Mouse (Mus musculus) kidney, postnatal 10 days (tissue): ENCODE data around the gene Dlg2.
"Not testable (repeated sequence)": the region's sequence is repeated elsewhere in the genome, so short reads cannot be mapped to it uniquely, and the experiment has no call there.

ENCODE experiments used
- DNase-seq: peaks from one replicate; pipeline ENCODE4 v3.0.0; 2021; ENCODE audit warnings: mixed read lengths

Gene Dlg2

DNA sequence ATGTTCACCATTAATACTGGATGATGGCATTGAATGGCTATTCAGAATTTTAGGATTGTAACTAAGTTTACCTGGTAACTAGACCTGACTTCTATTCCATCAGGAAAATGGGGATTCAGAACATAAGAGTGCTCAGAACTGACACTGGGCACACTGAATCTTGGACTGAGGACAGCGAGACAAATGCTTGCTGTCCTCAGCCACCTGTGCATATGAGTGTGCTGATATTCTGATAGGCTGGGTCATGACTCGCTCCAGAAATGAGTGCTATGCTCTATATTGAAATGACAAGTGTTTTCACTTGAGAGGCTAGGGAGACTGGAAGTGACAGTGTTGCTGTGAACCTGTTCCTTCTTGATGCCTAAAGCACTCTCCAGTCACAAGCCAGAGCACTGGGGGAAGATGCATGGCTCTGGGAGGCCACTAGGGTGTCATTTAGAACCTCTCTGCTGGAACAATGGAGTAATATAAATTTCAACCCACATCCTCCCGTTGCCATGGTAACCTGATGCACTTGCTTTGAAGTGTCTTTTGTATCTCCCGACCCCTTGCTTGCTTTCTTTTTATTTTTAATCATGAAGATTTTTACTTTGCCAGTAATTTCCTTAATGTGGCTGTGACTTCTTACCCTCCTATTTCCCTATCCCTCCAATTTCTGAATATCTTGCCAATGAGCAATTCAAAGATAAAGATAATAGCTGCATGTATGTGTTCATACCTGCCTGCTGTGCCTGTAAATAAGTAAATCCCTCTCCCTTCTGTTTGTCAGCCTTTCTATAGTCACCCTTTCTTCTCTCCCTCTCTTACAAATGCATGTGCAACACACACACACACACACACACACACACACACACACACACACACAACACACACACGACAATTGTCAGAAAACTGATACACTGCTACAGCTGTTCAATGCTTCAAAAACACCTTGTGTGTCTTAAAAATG is 367.1 kb downstream of the Dlg2 start:
- no peak for DNase-seq

DNA sequence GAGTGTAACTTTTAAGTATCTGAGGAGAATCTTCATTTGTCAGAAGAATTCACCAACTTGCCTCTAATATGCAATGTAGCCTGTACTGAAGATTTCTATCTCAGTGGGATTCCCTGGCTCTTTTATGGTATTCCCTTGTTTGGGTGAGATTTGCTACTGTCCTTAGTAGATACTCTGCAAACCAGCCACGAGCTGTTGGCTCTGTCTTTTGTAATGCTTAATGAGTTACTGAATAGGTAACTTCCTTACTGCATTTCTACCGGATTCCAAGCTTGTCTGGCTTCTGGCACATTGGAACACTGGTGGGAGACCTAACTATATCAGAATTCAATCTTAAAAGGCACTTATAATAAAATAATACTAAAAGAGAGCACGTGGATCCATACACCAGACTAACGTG is 400.3 kb downstream of the Dlg2 start:
- not testable (repeated sequence) for DNase-seq

GRCm38 (mm10) chr7:90882740-90883139 is 406.3 kb downstream of the Dlg2 start:
- DNase-seq: no peak

GRCm38 (mm10) chr7:90886396-90887006 is 410.0 kb downstream of the Dlg2 start:
- no peak for DNase-seq

DNA sequence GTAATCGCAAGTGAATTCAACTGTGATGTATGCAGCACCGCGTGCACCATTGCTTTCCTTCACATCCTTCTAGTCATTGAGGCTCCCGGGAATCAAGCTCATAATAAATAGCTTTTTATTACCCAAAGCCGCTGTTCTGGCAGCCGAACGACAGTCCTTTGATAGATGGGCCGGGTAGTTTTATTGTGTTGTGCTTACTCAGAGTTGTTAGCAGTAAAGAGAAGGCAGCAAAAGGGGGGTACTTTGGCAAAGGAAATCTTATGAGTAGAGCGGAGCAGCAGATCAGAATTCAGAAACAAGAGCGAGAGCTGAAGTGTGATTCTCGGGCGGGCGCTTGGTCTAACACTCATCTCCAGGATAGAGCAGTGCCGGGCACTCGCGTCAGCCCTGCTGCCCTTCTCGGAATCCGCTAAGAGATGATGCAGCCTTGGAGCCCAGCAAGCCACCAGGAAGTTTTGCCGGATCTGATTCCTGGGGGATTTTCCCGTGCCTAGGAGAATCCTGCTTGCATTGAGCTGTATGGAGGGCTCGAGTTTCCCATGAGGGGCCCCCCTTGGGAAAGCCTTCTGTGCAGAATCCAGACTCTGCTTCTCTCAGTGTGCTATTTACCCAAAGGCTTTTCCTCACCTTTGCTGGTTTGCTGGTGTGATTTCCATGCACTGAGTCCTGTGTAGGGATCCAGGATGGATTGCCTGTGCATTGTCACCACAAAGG is 410.7 kb downstream of the Dlg2 start:
- peak; percentile 6 for DNase-seq

DNA sequence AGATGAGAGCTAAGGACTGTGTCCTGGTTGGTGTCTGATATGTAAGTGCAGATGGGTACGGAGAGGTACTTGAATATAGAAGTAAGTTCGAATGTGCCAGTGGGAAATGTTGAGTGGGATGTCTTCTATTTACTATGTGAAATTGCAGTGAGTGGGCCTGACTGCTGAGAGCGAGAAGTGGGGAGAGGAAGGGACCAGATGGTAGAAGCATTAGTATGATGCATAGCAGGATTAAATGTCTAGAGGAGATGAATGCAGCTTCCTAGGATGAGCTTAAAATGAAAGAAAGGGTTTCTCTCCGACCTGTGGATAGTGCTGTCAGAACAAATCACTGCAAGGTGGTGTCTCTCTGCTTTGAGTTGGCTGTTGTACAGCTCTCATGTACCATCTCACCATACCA is 451.0 kb downstream of the Dlg2 start:
- DNase-seq: no peak

GRCm38 (mm10) chr7:90940726-90941125 is 464.3 kb downstream of the Dlg2 start:
- no peak for DNase-seq

GRCm38 (mm10) chr7:90947073-90947472 is 470.6 kb downstream of the Dlg2 start:
- no peak for DNase-seq

DNA sequence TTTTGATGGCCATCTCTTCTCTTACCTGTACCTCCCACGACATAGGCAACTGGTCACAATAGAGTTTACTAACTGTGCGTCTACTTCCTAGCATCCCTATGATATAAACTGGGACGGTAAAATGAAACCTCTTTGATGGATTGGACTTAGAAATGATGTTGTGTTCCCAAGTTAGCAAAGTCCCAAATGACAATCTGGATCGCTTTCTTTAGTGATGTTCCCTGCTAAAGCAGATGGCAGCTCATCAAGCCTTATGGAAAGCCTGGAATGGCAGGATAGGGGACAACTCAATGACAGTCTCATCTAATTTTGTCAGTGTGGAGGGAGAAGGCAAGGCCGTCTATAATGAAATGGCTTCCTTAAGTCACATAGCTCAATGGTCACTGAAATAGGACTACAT is 472.7 kb downstream of the Dlg2 start:
- no peak for DNase-seq

DNA sequence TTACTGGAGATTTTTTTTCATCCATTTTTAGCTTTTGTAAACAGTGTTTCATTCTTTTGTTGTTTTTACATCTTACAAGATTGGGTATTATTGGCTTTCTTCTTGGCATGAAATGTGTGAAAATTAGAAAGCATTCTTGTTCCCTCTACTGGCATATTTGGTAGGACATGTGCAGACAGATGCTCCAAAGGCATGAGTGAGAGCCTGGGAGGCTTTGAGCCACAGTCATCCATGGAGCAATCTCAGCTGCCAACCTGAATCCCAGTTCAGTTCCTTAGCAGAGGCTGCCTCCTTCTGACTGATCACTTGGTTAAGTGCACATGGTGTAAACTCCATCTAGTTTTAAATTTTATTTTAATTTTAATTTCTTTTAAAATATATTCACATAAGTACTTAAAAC is 500.8 kb downstream of the Dlg2 start:
- no peak for DNase-seq

GRCm38 (mm10) chr7:90982069-90982468 is 505.6 kb downstream of the Dlg2 start:
- no peak for DNase-seq

GRCm38 (mm10) chr7:91010655-91011054 is 534.2 kb downstream of the Dlg2 start:
- no peak for DNase-seq

DNA sequence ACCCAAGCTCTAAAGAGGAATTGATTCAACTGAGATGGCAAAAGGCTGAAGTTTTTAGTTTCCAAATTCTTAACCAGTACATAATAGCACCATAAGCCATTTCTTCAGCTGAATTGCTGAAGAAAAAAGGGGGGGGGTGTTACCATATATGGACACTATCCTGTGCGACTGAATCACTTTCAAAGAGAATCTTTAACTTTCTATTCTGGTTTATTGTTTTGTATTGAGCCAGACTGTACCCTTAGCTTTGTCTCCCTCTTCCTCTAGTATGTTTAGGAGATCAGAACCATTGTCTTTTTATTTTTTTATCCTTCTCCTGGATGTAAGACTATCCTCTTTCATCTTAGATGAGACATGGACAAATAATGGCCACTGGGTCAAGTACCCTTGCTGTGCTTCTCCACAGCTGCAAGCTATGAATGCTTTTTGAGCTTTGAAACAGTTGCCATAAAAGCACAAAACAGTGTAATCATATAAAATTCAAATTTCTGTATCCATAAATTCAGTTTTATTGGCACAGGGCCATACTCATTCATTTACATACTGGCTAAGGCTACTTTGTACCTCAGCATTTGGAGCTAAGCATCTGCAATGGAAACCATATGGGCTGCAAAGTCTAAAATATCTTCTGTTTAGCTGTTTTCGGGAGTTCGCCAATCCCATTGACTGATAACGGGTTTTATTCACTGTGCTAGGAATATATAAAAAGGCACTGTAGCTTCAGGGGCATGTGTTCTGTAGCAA is 568.7 kb downstream of the Dlg2 start:
- no peak for DNase-seq

GRCm38 (mm10) chr7:91045742-91046098 is 569.2 kb downstream of the Dlg2 start:
- DNase-seq: no peak

- DNase-seq: no peak
Observed at GRCm38 (mm10) chr7:91063297-91064040, 587.0 kb downstream of the Dlg2 start.

DNA sequence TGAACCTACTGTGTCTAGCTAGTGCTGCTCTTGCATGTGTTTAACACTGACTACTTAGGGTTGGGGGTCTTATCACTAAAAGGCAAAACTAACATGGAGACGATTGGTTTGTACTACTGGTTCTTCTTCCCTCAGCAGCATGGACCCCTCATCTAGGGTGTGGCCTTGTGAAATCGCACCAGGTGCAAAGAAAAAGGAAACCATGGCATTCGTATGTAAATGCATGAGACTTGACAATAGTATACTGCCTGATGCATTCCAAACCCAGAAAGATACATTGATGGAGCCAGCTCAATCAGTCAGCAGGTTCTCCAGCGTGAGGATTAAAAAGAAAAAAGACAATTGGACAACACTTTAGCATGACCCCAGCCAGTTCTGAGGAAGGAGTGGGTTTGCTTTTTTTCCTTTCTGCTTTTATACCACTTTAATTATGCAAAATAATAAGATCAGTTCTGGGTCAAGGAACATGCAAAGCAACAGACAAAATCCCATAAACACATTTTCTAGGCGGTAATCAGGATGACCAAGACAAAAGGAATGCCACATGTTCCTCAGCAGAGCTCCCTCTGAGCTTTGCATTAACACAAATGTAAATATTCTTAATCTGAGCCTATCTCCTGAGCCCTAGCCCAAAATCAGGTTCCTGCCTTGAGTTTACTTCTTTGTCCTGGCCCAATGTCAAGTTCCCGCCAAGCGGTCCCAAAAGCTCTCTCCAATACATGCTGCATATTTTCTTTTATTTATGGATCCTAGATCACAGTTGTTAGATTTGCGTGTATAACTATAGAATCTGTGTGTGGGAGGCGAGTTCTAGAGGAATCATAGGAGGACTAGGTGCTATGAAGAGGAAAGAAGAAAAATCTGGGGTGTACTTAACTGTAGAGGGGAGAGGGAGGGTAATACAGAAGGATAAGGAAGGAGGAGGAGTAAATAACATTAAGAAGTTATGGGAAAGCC is 595.6 kb downstream of the Dlg2 start:
- DNase-seq: no peak

- DNase-seq: no peak
Observed at GRCm38 (mm10) chr7:91086071-91086470, 609.6 kb downstream of the Dlg2 start.

GRCm38 (mm10) chr7:91089211-91089930 is 612.9 kb downstream of the Dlg2 start:
- DNase-seq: no peak

GRCm38 (mm10) chr7:91090317-91090829 is 613.9 kb downstream of the Dlg2 start:
- no peak for DNase-seq
